Mouse (Mus musculus) heart, adult 8-10 months (tissue): ENCODE results near the gene Spata6. TPM values are rescaled to one million over a fixed set of nuclear protein-coding genes. Genes with fewer than 3 reads are reported as not detected.

Source experiments
- DNase-seq: peaks from one replicate; pipeline ENCODE4 v3.0.0; 2022; ENCODE audit warnings: low spot score
- total RNA-seq, 4 experiments: library from RNA; stranded (reverse); gene quantifications; 2 replicates each; pipeline ENCODE4 v1.2.4; 2022

The Spata6 gene
- total RNA-seq, result 1 to 10 TPM; 5.0 to 7.6 (median 6.0) TPM

DNA sequence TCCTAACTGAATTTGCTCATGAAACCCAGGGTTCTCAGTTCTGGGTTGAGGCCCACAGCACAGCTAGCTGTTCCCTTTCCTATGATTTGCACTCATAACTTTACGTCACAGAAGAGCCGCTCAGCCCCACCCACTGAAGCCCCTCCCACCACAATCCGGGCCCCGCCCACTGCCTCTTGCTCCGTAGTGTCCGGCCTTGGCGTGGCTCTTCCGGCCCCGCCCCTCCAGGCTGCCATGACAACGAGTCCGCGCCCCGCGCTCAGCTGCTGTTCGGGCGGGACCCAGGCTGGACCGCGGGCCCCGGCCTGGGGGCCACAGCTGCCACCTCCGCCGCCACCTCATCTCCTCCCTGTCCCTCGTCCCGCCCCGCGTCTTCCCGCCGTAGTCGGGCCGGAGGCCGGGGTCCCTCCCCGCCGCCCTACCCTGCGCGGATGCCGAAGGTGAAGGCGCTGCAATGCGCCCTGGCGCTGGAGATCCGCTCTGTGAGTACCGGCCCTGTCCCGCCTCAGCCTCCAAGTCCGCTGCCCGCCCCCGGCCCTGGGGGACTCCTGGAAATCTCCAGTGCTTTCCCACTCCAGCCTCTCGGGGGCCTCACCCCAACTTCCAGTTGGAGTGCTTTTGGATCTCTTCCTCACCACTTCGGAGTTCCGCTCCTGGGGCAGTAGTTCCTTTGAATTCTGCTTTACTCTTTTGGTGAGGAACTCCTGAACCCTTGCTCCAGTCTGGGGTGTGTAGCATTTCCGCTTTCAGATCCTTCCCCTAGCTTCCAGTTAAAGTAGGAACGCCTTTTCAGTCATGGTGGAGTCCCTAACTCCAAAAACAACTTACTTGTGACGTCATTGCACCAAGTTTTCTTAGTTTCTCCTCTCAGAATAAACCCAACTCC lies at the start of gene Spata6:
Spata6 (plus strand) TSS at position 209 of the 886 bp plus-strand sequence.
- peak; percentile 90 for DNase-seq

DNA sequence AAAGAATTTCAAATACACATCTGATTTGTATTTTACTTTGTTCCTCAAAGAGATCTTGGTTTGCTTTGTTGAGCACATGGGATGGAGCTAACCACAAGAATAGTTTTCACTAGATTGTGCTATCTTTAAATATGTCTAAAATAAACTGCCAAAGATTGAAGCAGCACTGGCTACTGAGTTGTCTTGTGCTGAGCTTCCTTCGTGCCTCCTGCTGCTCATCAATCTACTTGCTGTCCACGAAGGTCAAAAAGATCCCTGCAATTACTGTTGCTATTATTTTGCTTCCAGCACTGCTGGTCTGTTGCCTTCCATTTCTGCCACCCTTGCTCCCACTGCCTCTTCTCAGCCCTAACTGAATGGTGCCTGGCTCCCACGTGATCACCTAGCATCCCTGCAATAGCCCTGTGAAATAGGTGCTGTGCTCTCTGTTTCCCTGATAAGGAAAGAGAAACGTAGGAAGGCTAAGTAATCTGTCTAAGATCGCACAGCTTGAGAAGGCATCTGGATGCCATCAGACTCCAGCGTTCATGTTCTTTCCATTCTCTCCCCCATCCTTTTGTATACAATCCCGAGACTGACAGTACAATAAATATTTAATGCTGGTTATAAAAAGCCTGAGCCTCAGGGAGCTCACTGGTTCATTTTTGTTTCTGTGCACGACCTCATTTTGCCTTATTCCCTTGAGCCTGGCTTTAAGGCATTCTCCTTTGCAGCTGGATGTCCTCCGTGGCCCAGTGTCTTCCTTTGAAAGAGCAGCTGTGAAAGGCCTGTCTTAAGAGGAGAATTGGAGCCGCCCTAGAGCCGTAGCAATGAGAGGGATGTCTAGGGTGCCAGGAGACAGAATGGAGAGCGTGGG lies 49.0 kb upstream of the Spata6 start:
- peak; percentile 5 for DNase-seq

DNA sequence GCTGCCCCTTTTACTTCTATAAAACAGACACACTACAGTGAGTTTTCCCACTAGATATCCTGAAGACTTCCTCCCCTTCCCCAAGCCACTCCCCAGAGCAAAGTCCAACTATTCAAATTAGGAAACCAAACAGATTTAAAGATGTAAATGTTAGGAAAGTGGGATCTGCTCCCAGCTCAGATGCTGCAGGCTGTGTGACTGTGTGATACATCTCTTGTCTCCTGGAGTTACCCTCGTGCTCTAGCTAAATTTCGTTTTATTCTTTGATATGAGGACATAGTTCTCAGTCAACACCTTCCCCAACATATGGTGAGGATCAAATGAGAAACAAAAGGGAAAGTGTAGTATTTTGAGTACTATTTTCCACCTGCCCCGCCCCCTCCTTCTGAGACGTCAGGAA lies 48.3 kb upstream of the Spata6 start:
- no peak for DNase-seq

DNA sequence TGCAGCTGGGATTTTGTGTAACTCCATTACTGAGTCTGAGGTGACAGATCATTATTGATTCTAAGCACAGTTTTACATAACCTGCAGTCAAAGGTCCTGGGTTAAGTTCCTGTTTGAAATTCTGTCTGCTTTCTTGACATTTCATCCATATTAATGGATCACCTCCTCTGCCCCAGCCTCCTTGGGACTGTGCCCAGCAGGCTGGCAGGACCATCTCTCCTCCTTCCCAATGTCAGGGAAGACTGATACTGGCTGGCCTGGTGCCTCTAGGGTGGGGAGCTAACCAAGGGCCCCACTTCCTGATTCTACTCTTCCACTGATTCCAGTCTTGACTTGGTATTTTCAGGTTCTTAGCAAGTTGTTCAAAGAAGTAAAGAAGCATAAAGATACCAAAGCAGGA lies 45.9 kb upstream of the Spata6 start:
- no peak for DNase-seq

DNA sequence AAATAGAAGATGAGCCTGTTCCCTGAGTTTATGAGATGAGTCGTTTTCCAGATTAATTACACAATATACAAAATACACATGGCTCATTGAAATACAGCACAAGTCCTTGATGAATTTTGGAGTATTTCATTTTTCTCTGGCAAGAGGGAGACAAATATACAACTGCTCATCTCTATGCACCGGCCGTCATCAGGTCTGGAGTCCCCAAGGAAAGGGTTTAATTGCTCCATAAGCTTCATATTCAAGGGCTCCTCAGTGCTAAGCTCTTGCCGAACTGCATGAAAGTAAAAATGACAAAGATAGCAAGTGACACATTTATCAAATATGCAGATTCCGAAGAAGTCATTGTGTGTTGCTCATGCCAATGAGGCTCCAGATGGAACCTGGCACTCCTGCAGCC lies 37.9 kb upstream of the Spata6 start:
- no peak for DNase-seq

DNA sequence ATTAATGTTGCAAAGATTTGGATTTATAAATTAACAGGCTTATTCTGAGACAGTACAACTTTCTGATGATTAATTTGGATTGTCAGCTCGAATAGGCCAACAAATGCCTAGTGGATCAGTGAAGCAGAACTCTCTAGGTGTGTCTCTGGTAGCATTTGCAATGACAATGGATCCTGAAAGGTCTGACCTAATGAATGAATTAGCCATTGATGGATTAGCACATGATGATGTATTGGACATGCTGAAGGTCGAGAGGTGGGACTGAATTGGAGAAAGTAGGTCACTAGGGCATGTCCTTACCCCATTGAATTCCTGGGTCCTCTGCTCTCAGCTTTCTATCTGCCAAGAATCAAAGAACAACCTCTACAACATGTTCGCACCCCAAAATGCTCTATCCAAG lies 37.0 kb upstream of the Spata6 start:
- DNase-seq, result no peak

DNA sequence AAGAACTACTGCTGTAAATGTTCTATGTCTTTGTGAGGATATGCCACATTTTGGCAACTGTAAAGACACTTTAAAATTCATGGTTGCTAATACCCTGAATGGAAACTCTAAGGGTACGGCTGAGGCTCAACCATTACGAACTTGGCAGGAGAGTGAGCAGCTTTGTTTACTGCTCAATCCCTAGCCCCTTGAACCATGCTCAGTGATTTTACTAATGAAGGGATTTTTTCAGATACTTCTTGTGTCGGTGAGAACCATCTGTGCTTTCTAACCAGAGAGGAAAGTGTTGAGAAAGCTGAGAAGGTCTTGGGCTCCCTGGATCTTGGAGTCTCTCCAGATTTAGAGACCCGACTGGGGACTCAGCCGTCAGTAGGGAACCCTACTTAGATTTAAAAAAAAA lies 35.9 kb upstream of the Spata6 start:
- no peak for DNase-seq

DNA sequence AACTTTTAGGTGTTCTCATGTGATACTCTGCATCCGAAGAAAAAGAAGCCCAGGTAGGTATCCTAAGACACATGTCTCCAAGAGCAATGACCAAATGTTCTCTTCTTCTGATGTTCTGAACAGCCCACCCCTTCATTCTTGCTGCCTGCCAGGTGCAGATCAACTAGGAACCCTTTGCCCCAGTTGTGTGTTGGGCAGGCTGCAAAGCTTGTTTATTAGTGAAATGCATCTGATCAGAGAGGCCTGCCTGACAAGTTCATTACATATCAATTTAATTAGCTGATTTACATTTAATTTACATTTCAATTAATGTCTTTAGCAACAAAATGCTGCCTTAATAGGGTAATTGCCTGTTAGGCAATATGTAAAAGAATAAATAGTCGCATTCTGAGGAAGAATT lies 33.8 kb upstream of the Spata6 start:
- DNase-seq, result no peak

DNA sequence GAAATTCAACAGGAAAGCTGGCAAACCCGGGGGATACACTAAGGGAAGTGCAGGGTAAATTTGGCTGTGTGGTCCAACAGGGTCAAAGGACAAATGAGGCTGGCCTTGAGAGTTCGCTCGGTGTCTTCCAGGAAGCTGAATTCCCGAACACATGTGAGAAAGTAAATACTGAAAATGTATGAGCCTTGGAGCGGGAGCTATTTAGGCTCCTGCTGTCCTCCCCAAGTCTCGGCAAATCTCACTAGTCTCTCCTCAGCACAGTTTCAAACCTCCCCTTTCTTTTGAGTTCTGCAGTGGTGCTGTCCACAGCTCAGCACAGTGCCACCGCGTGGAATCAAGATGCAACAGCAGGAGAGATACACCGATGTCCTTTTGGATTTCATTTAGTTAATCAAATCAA lies 32.8 kb upstream of the Spata6 start:
- peak; percentile 33 for DNase-seq

DNA sequence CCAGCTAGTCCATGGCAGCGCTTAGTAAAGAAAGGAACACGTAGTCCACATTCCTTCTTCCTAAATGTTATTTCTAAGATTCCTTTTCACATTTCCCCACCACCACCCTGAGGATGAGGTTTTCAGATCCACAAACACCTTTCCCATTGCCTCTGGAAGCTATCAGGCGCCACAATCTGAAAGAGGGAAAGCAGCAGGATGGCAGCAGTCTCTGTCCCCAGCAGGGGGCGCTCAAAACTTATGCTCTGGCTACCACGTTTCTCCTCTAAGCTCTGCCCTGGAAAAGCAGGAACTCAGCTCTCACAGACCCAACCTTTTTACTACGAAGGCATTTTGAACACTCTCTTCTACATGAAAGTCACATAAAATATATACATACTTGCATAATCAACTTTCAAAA lies 32.2 kb upstream of the Spata6 start:
- DNase-seq, result peak; percentile 75

DNA sequence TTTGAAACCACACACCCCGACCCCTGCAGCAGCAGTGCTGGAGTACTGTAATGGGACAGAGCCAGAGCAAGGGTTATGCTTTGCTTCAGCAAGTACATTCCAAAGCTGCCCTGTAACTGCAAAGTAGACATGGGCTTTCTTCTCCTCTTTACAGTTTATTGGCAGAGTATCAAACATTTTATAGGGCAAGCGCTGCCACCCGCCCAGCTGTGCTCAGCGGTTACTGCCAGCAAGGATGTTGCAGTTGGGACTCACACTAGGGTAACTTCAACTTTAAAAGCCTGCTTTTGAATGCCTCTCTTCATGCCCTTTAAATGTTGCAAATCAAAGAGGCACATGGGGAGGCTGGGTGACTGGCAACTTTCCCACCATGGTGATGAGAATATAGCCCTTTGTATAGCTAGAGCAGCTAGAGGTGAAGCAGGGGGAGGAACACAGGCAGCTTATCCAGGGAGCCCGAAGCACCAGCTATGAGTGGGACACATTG lies 28.7 kb upstream of the Spata6 start:
- no peak for DNase-seq

DNA sequence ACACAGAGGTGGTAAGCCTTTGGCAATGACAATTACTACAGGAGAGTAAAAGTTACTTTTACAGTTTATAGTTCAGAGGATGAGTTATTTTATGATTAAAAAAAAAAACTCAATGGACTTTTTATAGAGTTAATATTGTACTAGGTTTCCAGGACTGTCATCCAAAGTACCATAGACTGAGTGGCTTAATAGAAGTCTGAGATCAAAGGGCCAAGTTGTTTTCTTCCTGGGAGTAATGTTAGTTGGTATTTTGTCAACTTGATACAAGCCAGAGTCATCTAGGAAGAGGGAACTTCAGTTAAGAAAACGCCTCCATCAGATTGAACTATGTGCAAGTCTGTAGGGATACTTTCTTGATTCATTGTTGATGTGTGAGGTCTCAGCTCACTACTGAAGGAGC lies 18.4 kb upstream of the Spata6 start:
- no peak for DNase-seq

DNA sequence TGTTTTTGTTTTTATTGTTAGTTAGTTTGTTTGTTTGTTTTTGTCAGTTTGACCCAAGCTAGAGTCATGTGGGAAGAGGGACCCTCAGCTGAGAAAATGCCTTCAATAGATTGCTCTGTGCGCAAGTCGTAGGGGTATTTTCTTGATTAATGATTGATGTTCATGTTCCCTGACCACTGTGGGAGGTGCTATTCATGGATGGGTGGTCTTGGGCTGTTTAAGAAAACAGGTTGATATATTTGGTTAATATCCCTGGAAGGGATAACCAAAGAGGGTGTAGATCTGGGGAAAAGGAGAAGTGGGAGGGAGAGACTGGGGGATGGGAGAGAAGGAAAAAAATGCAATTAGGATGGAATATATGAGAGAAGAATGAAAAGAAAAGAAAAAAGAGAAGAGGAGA lies 15.7 kb upstream of the Spata6 start:
- DNase-seq, result no peak

DNA sequence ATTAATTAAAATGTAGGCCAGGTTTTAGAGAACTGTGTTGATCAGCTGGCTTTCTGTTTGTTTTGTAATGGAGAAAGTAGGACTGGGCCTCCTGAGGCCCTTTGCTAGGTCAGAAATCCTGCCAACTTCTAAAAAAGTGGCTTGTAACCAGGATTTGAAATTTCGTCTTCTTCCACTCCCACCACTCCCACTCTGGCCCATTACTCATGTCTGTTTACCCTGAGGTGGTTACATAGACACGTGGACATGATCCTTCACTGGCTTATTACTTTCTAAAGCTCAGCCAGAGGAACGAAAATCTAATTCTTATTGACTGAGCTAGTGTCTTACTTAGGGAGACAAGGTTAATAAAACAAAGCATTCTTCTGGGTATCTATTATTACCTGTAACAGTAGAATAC lies 14.8 kb upstream of the Spata6 start:
- no peak for DNase-seq

DNA sequence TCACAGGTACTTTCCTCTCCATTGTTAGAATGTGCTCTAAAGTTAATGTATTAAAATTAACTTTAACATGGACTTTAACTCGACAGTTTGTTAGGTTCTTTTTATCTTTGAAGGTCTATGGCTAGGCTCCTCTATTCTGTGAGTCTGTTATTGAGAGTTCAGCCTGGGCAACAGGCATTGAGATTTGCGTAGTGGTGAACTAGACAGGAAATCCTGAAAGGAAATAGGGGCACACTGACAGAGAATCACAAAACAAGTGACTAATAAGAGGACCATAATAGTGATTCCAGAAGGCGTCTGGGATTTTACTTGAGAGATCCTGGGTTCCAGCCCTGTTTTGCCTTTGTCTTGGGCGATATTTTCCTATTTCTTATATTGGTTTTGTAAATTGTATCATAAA lies 488 bp upstream of the Spata6 start:
- peak; percentile 54 for DNase-seq

DNA sequence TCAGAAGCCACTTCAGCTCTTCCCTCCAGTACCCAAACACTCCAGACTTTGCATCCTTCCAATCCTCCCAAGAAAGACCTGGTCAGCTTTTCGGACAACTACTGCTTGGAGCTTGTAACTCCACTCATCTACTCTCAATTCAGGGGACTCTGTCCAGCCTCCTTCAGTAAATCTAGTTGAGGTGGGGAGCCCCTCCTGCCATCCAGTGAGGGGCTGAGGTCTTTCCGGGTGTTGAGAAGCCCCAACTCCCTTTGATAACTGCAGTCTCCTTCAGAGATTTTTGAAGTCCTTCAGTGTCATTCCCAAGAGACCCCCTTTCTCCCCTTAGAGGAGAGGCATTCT lies 849 bp downstream of the Spata6 start:
- no peak for DNase-seq

DNA sequence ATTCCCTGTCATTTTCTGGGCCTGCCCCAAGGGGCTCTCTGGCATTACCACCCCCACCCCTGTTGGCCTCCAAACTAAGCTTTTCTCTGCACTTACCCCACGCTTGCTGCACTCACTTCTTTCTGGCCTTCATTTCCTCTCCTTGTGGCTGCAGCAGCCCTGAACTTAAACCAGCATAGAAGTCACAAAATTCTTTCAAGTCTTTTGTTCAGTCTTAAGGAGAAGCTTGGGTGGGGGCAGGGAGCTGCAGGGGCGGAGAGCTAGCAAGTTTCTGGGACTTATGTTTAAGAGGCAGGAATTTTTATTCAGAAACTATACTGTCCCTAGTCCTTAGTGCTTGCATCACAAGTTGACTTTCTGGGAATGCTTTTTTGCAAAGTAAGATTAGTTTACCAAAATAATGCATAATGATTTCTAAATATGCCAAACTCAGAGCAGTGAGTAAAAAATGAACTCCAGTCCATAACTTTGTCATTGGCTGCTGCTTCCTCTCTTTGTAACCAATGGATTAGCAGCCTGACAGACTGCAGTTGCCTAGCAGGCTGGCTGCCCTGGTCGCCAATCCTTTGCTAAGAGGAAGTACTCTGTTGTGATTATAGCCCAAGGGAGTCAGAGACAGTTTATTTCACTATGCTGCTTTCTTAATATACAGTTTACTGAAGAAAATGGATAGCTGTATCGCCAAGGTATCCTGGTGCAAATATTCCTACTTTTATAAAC lies 1.5 kb downstream of the Spata6 start:
- DNase-seq, result peak; percentile 58

DNA sequence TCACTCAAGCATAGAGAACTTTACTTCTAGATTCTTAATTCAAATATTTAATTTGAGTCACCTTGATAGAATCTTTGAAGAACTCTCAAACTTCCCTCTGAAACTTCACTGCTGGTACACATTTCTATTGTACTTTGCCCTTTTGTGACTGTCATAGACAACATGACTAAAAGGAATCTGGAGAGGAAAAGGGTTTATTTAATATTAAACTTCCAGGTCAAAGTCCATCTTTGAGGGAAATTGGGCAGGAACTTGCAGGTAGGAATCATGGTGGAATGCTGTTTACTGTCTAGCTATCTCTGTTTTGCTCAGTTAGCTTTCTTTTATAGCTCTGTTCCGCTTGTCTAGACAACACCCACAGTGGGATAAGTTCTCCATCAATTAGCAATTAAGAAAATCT lies 17.8 kb downstream of the Spata6 start:
- no peak for DNase-seq

DNA sequence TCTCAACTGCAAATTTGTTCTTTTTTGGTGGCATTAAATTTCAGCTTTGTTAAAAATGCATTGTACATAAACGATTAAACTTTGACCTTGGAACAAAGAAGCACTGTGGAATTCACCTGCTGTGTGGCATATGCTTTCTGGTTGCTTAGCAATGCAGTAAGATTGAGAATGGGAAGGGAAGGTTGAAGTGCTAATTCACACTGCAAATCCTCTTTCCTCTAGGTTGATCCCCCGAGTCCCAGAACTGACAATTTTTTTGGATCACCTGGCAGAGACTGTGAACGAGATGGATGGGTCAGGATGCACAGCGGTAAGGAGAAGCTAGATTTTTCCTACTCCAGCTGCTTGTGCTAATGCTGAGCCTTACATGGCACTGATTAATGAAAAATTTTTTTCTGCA lies 60.7 kb downstream of the Spata6 start:
- no peak for DNase-seq

DNA sequence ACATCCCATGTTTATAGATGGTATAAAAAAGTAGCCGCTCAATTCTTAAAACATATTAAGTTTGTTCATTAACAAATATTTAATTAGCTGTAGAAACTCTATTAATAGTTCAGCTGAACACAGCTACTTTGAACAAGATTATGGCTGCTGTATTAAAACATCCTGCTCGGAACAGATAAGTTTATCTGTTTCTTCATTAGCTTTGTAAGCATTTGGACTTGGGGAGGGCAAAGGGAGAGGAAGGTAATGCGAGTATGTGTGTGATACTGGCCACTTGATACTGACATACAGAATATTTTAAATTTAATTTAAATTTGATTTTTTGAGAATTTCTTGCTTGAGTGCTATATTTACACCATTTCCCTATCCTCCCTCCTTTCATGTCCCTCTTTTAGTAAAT lies 80.1 kb downstream of the Spata6 start:
- no peak for DNase-seq

DNA sequence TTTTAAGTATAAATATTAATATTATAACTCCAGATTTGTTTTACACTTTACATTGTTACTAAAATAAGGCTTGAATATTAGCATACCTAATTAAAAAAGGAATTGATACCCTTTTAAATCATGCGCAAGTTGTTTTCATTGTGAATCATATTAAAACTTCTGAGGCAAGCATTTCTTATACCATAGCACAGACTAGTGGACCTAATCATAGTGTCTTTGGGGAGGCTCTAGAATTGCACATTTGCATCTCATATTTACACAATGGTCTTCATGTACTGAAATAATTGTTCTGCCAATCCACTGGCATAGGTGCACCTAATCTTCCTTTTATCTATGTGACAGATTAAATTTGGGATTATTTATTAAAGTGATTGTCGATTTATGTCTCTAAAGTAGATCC lies 83.4 kb downstream of the Spata6 start:
- no peak for DNase-seq

DNA sequence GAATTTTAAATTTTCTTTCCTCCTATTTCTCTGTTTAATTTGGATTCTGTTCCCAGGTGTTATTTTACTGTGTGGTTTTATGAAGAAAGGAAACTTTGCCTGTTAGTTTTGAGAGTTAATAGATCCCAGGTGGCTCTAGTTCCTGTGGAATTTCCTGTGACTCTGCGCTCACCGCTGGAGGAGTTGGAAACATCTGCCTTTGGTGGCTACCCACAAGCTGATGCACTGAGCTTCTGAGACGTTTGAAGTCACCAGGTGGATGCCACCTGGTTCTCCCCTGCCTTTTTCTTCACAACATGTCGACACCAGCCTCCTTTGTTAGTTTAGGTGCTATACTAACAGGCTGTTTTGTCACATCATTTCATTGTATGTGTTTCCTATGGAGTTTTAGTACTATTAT lies 97.7 kb downstream of the Spata6 start:
- DNase-seq, result no peak
